Mouse (Mus musculus) induced T-regulatory cell, adult 2 months (primary cell): ENCODE measurements around the gene Styxl1.

Experiments
- DNase-seq: peaks from one replicate; pipeline ENCODE4 v3.0.0-alpha.2; 2012; ENCODE audit warnings: low read depth

Gene Styxl1

DNA sequence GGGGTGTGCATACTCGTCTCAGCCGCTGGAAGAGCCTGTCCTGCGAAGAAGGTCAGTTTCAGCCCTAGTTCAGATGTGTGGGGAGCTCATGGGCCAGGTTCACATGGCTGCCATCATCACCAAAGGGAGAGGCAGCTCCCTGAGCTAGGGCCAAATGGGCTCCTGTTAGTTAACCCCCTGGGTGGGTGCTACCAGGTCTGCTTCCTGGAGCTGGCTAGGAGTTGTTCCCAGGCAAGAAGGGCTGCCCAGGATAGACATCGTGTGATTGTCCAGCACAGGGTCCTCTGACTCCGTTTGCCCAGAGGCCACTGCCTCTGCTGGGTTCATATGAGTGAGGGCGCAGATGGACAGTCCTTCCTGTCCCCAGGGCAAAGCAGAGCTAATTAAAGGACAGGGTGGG lies 52.2 kb downstream of the Styxl1 start:
- no peak for DNase-seq

- DNase-seq = no peak
These were observed 52.8 kb downstream of the Styxl1 start for GRCm38 (mm10) chr5:135725391-135725841.

GRCm38 (mm10) chr5:135724536-135725322 lies 53.5 kb downstream of the Styxl1 start:
- no peak for DNase-seq

DNA sequence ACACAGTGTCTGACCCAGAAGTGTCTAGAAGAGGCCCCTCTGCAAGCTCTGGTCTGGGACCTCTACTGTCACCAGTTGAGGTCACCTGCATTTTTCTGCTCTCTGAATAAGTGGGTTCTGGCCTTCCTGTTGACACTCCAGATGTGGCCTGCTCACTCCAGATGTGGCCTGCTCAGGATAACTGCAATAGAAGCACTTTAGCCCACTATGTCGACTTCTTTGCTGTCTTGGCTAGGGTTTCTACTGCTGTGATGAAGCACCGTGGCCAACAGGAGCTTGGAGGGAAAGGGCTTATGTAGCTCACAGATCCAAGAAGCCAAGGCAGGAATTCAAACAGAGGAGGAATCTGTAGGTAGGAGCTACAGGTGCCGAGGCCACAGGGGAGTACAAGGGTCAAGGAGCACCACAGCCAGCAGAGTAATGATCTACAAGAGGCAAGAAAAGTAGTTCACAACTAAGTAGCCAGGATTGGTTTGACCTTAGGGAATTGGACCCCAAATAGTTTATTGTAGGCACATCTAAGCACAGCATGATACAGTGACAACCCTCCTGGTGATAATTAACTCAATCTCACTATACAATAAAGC lies 54.9 kb downstream of the Styxl1 start:
- DNase-seq = no peak

DNA sequence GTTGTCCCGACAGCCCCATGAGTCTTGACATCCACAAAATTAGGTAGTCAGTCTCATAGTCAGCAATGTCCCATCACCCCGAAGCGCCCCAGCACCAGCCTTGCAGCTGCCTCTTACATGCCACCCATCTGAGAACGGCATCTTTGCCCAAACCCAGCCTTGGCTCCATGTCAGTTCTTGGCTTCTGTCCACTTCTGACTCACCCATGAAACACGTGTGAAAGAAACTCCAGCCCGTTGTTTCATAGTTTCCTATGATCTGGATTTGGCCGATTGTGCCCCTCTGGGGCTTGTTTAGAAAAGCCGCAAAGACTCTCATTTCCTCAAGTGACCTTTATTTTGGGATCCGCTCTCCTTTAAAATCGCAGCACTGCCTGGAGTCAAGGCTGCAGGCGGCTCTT lies 56.1 kb downstream of the Styxl1 start:
- DNase-seq = no peak

DNA sequence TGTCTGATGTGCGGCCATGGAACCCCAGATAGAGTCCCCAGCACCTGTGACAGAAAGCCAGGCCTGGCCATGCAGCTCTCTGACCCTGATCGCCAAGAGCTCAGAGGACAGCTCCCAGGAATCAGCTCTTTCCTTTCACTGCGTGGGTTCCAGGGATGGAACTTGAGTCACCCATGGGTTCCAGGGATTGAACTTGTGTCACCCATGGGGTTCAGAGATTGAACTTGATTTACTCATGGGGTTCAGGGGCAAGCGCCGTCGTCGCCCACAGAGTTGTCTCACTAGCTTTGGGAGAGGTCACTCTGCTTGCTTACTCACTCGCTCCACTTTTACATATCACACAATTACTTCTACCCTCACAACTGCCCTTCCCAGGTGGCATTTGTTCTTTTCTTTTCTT lies 57.1 kb downstream of the Styxl1 start:
- no peak for DNase-seq

- DNase-seq = no peak
These were observed 58.1 kb downstream of the Styxl1 start for GRCm38 (mm10) chr5:135720121-135720520.

DNA sequence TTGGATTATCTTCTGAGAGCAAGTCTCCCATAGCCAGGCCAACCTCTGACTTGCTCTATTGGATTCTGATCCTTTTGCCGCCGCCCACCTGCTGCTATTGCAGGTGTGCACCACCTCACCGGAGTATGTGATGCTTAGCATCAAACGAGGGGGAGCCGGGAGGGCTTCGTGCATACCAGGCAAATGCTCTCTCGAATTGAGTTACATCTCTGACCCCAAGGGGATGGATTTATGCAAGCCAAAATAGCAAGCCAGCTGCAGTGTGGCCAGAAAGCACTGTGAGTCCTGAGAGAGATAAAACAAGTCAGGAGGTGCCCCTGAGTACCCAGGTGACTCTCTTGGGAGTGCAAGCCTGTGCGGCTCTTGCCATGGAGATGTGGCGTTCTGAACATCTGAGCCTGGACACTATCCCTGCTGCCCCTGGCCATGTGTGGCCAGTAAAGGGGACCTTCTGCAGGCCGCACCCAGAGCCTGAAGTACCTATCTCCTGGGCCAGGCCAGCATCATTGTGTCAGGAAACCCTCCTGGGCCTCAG lies 58.5 kb downstream of the Styxl1 start:
- DNase-seq = no peak

DNA sequence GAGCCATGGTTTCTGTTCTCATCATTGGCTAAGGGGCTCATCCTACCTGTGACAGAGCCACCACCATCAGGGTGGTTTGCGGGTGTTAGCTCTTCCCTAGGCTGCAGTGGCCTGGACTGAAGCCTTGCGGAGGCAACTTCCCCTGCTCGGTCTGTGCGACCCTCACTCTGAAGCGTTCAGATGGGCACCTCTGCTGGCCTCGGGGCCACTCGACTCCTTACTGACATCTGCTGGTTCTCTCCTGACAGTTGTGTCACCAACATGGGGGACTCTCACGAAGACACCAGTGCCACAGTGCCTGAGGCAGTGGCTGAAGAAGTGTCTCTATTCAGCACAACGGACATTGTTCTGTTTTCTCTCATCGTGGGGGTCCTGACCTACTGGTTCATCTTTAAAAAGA lies 62.6 kb downstream of the Styxl1 start:
- no peak for DNase-seq

DNA sequence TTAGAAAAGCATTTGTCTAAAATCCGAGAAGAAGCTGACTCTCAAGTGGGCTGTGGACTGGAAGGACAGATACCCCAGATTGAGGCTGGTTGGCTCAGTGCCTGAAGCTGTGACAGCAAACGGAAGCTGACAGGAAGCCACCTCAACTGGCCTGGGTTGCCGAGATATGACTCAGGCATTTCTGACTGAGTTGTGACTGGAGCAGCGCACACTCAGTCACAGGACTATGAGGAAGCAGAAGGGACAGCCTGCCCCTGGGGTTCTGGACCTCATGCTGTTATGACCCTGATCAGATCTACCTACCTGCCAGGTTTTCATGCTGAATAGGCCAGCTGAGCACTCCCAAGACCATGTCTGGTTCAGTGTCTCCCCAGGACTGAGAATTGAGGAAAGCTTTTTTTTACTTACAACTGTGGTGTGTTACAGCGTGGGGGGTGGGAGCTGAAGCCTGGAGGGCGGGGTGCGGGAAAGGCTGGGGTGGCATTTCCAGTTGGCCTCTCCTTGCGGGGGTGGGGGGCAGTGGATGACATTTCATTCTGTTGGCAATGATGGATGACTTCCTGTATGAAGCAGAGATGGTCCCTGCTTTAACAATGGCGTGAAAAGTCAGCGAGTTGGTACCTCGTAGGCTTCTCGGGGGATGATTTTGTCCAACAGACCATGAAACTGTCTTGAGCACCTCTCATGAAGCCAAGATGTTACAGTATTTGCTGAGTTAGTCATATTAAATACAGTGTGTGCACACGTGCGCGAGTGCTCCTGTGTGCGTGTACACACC lies 64.6 kb downstream of the Styxl1 start:
- DNase-seq = peak; percentile 84

DNA sequence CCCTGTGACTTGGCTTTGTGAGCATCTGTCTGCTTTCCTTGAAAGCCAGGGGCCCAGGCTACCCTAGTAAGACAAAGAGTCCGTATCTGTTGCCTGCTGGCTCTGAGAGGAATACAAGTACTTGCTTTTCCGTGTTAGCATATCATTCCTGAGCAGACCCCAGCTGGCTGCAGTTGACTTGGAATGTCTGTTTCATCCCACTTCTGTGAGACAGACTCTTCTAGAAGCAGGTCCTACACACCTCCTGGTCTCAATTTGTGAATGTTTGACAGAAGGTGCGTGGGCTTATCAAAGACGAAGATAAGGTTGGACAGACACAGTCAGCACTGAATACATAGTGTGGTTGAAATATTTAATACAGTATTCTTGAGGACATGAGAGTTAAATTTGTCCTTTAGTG lies 65.4 kb downstream of the Styxl1 start:
- DNase-seq = no peak

- DNase-seq = no peak
These were observed 66.4 kb downstream of the Styxl1 start for GRCm38 (mm10) chr5:135711582-135712355.

DNA sequence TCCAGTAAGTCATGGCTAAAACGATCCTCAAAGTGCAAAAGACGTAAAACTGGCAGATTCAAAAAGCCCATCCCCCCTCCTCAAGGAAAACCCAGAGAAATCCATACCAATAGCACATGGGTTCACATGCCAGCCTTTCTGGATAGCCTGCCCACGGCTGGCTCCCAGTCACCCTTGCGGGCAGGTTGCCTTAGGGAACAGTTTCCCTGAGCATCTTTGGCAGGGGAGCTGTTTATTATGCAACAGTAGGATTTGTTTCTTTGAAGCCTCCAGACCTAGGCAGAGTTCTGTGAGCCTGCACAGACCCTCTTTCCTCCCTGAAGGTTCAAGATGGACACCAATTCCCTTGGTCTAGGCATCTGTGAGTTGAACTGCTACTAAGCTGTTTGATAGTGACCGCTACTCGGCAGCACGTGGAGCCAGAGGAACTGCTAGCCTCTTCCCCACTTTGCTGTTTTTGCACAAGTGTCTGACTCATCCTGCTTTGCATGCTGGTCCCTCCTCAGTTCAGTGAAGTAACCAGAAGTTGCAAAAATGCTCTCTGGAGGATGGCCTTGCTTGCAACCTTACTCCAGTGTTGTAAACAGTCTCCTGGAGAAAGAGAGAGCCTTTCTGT lies 67.5 kb downstream of the Styxl1 start:
- DNase-seq = no peak

DNA sequence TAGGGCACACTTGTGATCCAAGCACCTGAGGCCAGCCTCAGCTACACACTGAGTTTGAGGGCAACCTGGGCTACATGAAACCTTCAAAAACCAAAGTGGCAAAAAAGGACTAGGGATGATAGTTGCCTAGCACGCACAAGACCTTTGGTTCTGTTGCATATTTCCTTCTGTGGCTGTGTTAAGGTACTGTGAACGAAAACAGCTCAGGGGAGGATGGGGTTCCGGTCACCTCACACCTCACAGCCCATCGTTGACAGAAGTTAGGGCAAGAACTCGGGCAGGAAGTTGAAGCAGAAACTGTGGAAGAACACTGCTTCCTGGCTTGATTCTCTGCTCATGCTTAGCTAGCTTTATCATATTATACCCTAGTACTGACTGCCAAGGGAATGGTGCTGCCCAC lies 68.5 kb downstream of the Styxl1 start:
- DNase-seq = no peak

DNA sequence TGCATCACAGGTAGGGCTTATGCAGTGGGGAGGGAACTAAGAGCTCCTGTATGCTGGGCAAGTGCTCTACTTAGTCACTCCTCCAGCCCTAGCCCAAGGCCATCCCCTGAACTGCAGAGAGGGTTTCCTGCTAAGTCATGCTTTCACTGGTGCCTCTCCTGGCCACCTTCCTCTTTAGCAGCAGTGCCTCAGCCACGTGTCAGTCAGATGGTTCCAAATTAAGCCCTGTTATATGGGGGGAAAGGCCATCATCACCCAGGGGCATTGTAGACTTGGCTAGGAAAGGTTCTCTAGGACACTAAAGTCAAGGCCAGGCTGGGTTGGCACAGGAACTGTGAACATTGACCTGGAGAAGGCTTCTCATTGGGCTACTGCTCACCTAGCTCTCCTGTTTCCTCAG lies 70.3 kb downstream of the Styxl1 start:
- no peak for DNase-seq

DNA sequence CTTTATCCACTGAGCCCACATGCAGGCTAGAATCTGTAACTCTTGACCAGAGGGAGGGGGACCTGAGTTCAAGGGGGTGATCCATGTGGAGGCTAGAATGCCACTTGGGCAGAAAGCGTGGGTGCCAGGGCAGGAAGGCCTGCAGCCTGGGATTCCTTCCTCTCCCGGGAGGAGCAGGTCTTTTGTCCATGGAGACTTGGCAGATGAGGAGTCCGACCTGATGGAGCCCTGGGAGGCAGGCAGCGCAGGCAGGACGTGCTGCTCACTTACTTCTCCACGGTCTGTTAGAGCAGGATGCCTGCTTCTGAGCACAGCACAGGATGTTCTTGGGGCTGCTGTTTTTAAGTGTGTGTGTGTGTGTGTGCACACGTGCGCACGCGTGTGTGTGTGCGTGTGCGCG lies 71.1 kb downstream of the Styxl1 start:
- DNase-seq = no peak

GRCm38 (mm10) chr5:135705383-135705782 lies 72.8 kb downstream of the Styxl1 start:
- no peak for DNase-seq

DNA sequence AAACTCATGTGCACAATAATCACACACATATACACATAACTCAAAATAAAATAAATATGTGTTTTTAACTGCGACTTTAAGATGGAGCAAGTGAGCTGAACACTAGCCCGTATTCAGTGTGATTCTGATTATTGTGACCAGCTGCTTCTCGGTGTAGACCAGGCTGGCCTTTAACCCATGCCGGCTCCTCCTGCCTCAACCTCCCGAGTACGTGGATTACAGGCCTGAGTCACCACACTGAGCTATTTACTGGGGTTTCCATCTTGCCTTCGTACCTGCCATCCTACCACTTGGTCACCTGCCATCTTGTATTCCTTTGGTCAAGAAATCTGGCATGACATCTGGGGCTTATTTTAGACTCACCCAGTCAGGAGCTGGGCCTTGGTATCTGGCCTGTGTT lies 74.8 kb downstream of the Styxl1 start:
- no peak for DNase-seq

DNA sequence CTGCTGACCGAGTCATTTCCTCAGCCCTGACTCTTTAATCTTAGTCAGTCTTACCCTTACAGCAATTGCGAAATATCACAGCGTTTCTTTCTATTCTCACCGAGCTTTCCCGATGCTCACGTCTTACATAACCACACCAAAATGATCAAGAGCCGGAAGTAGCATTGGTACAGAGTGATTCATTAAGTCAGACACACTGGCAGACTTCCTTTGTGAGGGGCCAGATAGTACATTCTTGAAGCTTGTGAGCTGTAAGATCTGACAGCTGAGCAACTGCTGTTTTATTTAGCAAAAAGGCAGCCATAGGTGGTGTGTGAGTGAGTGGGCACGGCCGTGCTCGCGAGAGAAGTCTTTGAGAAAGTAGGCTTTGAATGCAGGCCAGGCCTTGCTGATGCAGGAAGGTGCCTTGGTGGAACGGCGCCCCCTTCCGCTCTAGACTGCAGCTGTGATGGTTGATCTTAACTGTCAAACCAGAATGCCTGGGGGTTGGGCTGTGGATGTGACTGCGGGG lies 75.4 kb downstream of the Styxl1 start:
- peak; percentile 92 for DNase-seq

- DNase-seq = no peak
These were observed 76.0 kb downstream of the Styxl1 start for GRCm38 (mm10) chr5:135702190-135702589.

DNA sequence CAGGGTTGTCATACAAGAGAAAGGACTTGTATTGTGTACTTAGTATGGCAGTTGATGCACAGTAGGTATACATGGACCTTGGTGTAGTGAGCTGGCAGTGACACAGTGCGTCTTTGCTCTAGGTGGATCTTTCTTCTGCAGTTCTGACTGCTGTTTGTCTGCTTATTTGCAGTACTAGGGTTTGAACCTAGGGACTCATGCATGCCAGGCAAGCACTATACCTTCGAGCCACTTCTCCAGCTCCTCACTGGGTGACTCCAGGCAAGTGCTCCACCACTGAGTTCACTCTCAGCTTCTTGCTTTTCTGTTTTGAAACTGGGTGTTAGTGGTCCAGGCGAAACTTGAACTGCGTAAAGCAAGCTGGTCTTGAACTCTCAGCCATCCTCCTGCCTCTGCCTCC lies 76.6 kb downstream of the Styxl1 start:
- no peak for DNase-seq
